Mouse (Mus musculus): ENCODE data around the gene Cdk15. TPM values are rescaled to one million over a fixed set of nuclear protein-coding genes. Genes with fewer than 3 reads are reported as not detected.

Gene Cdk15
- polyA plus RNA-seq, 1 experiment from 2014 or later, result not detected

DNA sequence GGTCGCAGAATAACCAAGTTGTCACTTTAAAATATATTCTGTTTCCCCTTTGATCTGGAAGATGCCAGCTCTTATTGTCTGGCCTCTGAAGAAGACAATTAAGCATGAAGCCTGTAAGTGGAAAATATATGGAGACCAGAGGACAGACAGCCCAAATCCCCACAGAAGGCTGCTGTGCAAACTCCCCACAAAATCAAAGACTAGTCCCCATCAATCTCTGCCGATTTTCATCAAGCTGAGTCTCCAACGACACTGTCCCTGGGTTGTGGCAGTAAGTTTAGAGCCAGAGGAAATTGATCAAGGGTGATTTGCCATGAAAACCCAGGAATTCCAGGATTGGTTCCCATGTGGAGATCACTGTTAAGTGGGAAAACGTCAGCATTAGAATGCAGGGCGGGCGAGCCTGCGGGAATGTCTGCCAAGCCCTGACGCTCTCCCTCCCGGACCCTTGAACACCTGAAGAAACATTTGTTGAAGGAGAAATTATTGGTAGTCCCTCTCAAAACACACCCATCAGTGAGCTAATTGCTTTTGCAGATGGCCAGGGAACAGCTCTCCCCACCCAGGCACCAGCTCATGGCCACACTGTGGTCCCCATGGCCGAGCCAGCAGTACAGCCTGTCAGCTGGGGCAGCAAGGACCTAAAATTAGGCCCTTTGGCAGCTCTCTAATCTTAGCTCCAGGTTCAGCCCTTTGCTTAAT, 77.3 kb downstream of the Cdk15 start:
- Histone ChIP-seq H3K4me2 (ENCODE audit: low read length) (0 out of 2 replicates have a peak overlapping the region, but pooled peaks have one; percentile 4), H3K9me3 (ENCODE audit: control insufficient read depth, low read length) (no peaks in the 10 kb centered on the region), H3K27me3 (ENCODE audit: control insufficient read depth, insufficient read depth, low read length) (peaks cover 28% of the 10 kb centered on the region), H3K4me1 (ENCODE audit: control insufficient read depth in 2 of 2, insufficient read depth in 2 of 2, low read length in 2 of 2) (peaks cover 9 to 15% of the 10 kb centered on the region in 2 experiments; a peak in 3 of 4 replicates), H3K9ac (ENCODE audit: low read length) (no peak overlapping the region), H3K36me3 (ENCODE audit: control insufficient read depth, insufficient read depth, low read length) (no peaks in the 10 kb centered on the region), H3K4me3 (ENCODE audit: control insufficient read depth in 1 of 2, insufficient read depth in 1 of 2, low read depth in 1 of 2, low read length in 2 of 2) (no peak overlapping the region), H3K27ac (replicated peaks in 1 of 2; ENCODE audit: control insufficient read depth in 1 of 2, insufficient read depth in 1 of 2, low read depth in 2 of 2, low read length in 2 of 2) (no peak overlapping the region)
- ATAC-seq (ENCODE audit: insufficient number of reproducible peaks, insufficient read depth, low FRiP score, low read depth), result no peak
- WGBS, result 49% methylated on average over 10 of the region's 10 CpGs

- Histone ChIP-seq H3K9me3 (ENCODE audit: control insufficient read depth, low read length) (no peaks in the 10 kb centered on the region), H3K4me3 (ENCODE audit: control insufficient read depth in 1 of 2, insufficient read depth in 1 of 2, low read depth in 1 of 2, low read length in 2 of 2) (no peak overlapping the region), H3K4me2 (ENCODE audit: low read length) (no peak overlapping the region), H3K9ac (ENCODE audit: low read length) (no peak overlapping the region), H3K4me1 (ENCODE audit: control insufficient read depth in 2 of 2, insufficient read depth in 2 of 2, low read length in 2 of 2) (peaks cover 9 to 15% of the 10 kb centered on the region in 2 experiments; a peak in 3 of 4 replicates), H3K36me3 (ENCODE audit: control insufficient read depth, insufficient read depth, low read length) (no peaks in the 10 kb centered on the region), H3K27me3 (ENCODE audit: control insufficient read depth, insufficient read depth, low read length) (peaks cover 24% of the 10 kb centered on the region; the same call in 1 of the 2 replicates), H3K27ac (replicated peaks in 1 of 2; ENCODE audit: control insufficient read depth in 1 of 2, insufficient read depth in 1 of 2, low read depth in 2 of 2, low read length in 2 of 2) (no peak overlapping the region)
- 49% methylated on average over 4 of the region's 4 CpGs for WGBS
- ATAC-seq (ENCODE audit: insufficient number of reproducible peaks, insufficient read depth, low FRiP score, low read depth), result no peak
These were observed 77.8 kb downstream of the Cdk15 start for GRCm38 (mm10) chr1:59334562-59334890.

DNA sequence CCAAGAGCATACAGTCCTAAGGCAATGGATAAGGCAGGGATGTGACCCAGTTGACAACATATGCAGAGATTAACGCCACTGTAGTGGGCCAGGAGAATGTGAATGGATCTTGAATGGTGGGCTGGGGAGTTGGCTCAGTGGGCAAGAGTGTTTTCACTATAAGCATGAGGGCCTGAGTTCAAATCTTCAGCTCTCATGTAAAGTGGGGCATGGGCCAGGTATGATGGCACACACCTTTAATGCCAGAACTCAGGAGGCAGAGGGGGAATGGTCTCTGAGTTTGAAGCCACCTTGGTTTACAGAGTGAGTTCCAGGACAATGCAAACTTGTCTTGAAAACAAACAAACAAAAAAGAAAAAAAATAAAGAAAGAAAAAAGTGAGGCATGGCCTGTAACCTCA, 79.5 kb downstream of the Cdk15 start:
- Histone ChIP-seq H3K4me3 (ENCODE audit: control insufficient read depth in 1 of 2, insufficient read depth in 1 of 2, low read depth in 1 of 2, low read length in 2 of 2) (no peak overlapping the region), H3K9me3 (ENCODE audit: control insufficient read depth, low read length) (no peaks in the 10 kb centered on the region), H3K4me2 (ENCODE audit: low read length) (no peak overlapping the region), H3K36me3 (ENCODE audit: control insufficient read depth, insufficient read depth, low read length) (no peaks in the 10 kb centered on the region), H3K27me3 (ENCODE audit: control insufficient read depth, insufficient read depth, low read length) (peaks cover 26% of the 10 kb centered on the region; the same call in 1 of the 2 replicates), H3K27ac (replicated peaks in 1 of 2; ENCODE audit: control insufficient read depth in 1 of 2, insufficient read depth in 1 of 2, low read depth in 2 of 2, low read length in 2 of 2) (no peak overlapping the region), H3K9ac (ENCODE audit: low read length) (no peak overlapping the region), H3K4me1 (ENCODE audit: control insufficient read depth in 2 of 2, insufficient read depth in 2 of 2, low read length in 2 of 2) (peaks cover 13 to 19% of the 10 kb centered on the region in 2 experiments; a peak in 3 of 4 replicates)
- WGBS, result 88% methylated on average over 1 of the region's 1 CpGs
- no peak for ATAC-seq (ENCODE audit: insufficient number of reproducible peaks, insufficient read depth, low FRiP score, low read depth)

DNA sequence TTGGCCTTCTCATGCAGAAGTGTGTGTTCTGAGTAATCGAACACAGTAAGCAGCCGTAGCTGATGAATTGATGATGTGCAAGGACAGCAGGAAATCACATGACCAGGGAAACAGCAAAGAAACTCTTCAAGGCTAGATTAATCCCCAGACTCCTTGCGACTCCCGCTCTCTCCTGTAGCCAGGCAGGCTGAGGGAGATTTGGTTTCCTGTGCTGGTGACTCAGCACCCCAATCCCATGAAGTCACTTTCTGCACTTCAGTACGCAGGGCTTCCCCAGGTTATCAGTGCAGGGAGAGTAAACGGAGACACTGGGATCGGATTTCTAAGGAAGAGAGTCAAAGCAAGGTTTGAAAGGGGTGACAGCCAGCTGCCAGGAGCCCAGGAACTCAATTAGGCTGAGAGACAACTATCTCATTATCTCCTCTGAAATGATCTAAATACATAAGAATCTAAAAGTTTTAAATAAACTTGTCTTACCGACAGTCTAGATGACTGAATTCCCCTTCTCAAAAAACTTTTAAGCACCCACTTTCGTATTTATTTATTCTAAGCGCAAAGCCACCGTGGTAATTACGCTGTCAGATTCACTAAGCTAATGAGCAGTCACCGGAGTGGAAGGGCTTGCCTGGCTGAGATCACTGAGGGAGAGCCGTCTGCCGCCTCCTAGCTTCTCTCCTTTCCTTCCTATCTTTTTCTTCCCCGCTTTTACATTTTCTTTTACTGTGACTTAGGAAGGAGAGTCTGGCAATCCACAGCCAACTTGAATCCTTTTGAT, 84.3 kb downstream of the Cdk15 start:
- H3K9ac ChIP-seq (ENCODE audit: low read length), result no peak overlapping the region
- H3K9me3 ChIP-seq (ENCODE audit: control insufficient read depth, low read length), result no peaks in the 10 kb centered on the region
- no peak for ATAC-seq (ENCODE audit: insufficient number of reproducible peaks, insufficient read depth, low FRiP score, low read depth)
- 9% methylated on average over 16 of the region's 16 CpGs for WGBS
- no peak overlapping the region for H3K4me3 ChIP-seq (ENCODE audit: control insufficient read depth in 1 of 2, insufficient read depth in 1 of 2, low read depth in 1 of 2, low read length in 2 of 2)
- no peak overlapping the region for H3K27ac ChIP-seq (replicated peaks in 1 of 2; ENCODE audit: control insufficient read depth in 1 of 2, insufficient read depth in 1 of 2, low read depth in 2 of 2, low read length in 2 of 2)
- H3K4me2 ChIP-seq (ENCODE audit: low read length), result peak overlapping the region; percentile 50
- peaks cover 4% of the 10 kb centered on the region in 2 experiments; a peak in 3 of 4 replicates for H3K4me1 ChIP-seq (ENCODE audit: control insufficient read depth in 2 of 2, insufficient read depth in 2 of 2, low read length in 2 of 2)
- H3K27me3 ChIP-seq (ENCODE audit: control insufficient read depth, insufficient read depth, low read length), result peaks cover 7% of the 10 kb centered on the region; the same call in 1 of the 2 replicates
- no peaks in the 10 kb centered on the region for H3K36me3 ChIP-seq (ENCODE audit: control insufficient read depth, insufficient read depth, low read length)

- Histone ChIP-seq H3K27me3 (ENCODE audit: control insufficient read depth, insufficient read depth, low read length) (peaks cover 7% of the 10 kb centered on the region; the same call in 1 of the 2 replicates), H3K4me3 (ENCODE audit: control insufficient read depth in 1 of 2, insufficient read depth in 1 of 2, low read depth in 1 of 2, low read length in 2 of 2) (no peak overlapping the region), H3K9me3 (ENCODE audit: control insufficient read depth, low read length) (no peaks in the 10 kb centered on the region), H3K4me2 (ENCODE audit: low read length) (no peak overlapping the region), H3K9ac (ENCODE audit: low read length) (no peak overlapping the region), H3K27ac (replicated peaks in 1 of 2; ENCODE audit: control insufficient read depth in 1 of 2, insufficient read depth in 1 of 2, low read depth in 2 of 2, low read length in 2 of 2) (no peak overlapping the region), H3K36me3 (ENCODE audit: control insufficient read depth, insufficient read depth, low read length) (no peaks in the 10 kb centered on the region), H3K4me1 (ENCODE audit: control insufficient read depth in 2 of 2, insufficient read depth in 2 of 2, low read length in 2 of 2) (peaks cover 4% of the 10 kb centered on the region in 2 experiments; a peak in 3 of 4 replicates)
- 54% methylated on average over 3 of the region's 3 CpGs for WGBS
- no peak for ATAC-seq (ENCODE audit: insufficient number of reproducible peaks, insufficient read depth, low FRiP score, low read depth)
These were observed 85.0 kb downstream of the Cdk15 start for GRCm38 (mm10) chr1:59341697-59342096.

DNA sequence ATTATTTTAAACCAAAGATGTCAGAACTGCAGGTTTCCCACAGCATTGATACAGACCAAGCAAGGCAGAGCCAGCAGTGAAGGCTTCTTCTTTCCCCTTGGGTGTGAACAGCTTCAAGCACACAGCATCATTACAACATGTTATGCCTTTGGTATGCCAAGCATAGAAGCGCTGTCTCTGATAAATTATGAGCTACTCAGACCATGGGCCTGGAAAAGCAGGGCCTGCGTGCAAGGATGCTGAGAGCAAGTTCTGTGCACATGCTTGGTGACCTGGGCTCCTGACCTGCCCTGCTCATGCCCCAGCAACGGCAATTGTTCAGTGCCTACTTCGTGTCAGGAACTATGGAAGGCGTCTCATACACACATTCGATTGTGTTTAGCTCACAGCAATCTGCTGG, 85.4 kb downstream of the Cdk15 start:
- peaks cover 4% of the 10 kb centered on the region in 2 experiments; a peak in 3 of 4 replicates for H3K4me1 ChIP-seq (ENCODE audit: control insufficient read depth in 2 of 2, insufficient read depth in 2 of 2, low read length in 2 of 2)
- no peak for ATAC-seq (ENCODE audit: insufficient number of reproducible peaks, insufficient read depth, low FRiP score, low read depth)
- no peaks in the 10 kb centered on the region for H3K9me3 ChIP-seq (ENCODE audit: control insufficient read depth, low read length)
- peaks cover 7% of the 10 kb centered on the region; the same call in 1 of the 2 replicates for H3K27me3 ChIP-seq (ENCODE audit: control insufficient read depth, insufficient read depth, low read length)
- H3K9ac ChIP-seq (ENCODE audit: low read length), result no peak overlapping the region
- no peak overlapping the region for H3K27ac ChIP-seq (replicated peaks in 1 of 2; ENCODE audit: control insufficient read depth in 1 of 2, insufficient read depth in 1 of 2, low read depth in 2 of 2, low read length in 2 of 2)
- no peak overlapping the region for H3K4me3 ChIP-seq (ENCODE audit: control insufficient read depth in 1 of 2, insufficient read depth in 1 of 2, low read depth in 1 of 2, low read length in 2 of 2)
- WGBS, result 73% methylated on average over 6 of the region's 6 CpGs
- no peaks in the 10 kb centered on the region for H3K36me3 ChIP-seq (ENCODE audit: control insufficient read depth, insufficient read depth, low read length)
- H3K4me2 ChIP-seq (ENCODE audit: low read length), result no peak overlapping the region

- H3K4me2 ChIP-seq (ENCODE audit: low read length), result no peak overlapping the region
- no peaks in the 10 kb centered on the region for H3K36me3 ChIP-seq (ENCODE audit: control insufficient read depth, insufficient read depth, low read length)
- no peak for ATAC-seq (ENCODE audit: insufficient number of reproducible peaks, insufficient read depth, low FRiP score, low read depth)
- no peak overlapping the region for H3K27ac ChIP-seq (replicated peaks in 1 of 2; ENCODE audit: control insufficient read depth in 1 of 2, insufficient read depth in 1 of 2, low read depth in 2 of 2, low read length in 2 of 2)
- WGBS, result 60% methylated on average over 4 of the region's 4 CpGs
- H3K9me3 ChIP-seq (ENCODE audit: control insufficient read depth, low read length), result peaks cover 3% of the 10 kb centered on the region; the same call in 1 of the 2 replicates
- H3K4me1 ChIP-seq (ENCODE audit: control insufficient read depth in 2 of 2, insufficient read depth in 2 of 2, low read length in 2 of 2), result no peaks in the 10 kb centered on the region
- H3K4me3 ChIP-seq (ENCODE audit: control insufficient read depth in 1 of 2, insufficient read depth in 1 of 2, low read depth in 1 of 2, low read length in 2 of 2), result no peak overlapping the region
- no peak overlapping the region for H3K9ac ChIP-seq (ENCODE audit: low read length)
- peaks cover 39% of the 10 kb centered on the region for H3K27me3 ChIP-seq (ENCODE audit: control insufficient read depth, insufficient read depth, low read length)
These were observed 96.0 kb downstream of the Cdk15 start for GRCm38 (mm10) chr1:59352706-59353105.
